Mouse (Mus musculus) embryonic facial prominence, embryonic 14.5 days (tissue): Measurements from ENCODE around the gene Hist1h2bp. TPM values are rescaled to one million over a fixed set of nuclear protein-coding genes. Genes with fewer than 3 reads are reported as not detected.
"Not testable (repeated sequence)": the region's sequence is repeated elsewhere in the genome, so short reads cannot be mapped to it uniquely, and the experiment has no call there.

Experiments
- ATAC-seq: fragments of 200-750 bp; cut with Nextera tagmentation; 2 replicates; pipeline ENCODE4 v1.8.0; 2017; ENCODE audit warnings: low read depth, moderate number of reproducible peaks, moderate TSS enrichment
- DNase-seq: peaks from one replicate; pipeline ENCODE4 v3.0.0-alpha.2; 2015; ENCODE audit warnings: low spot score
- H3K27ac ChIP-seq: fragments of 300-500 bp; sonication (generic); replicated peaks from 2 replicates; pipeline ENCODE4 v1.5.1; 2014; ENCODE audit warnings: low read depth, mild to moderate bottlenecking, low read length, moderate library complexity
- H3K27me3 ChIP-seq: fragments of 300-500 bp; sonication (generic); replicated peaks from 2 replicates; pipeline ENCODE4 v1.6.1; 2014; ENCODE audit warnings: low read length; ENCODE audit not compliant: control insufficient read depth, insufficient read depth
- H3K36me3 ChIP-seq: fragments of 300-500 bp; sonication (generic); 2 replicates; pipeline ENCODE4 v1.6.1; 2014; ENCODE audit warnings: low read length, mixed read lengths; ENCODE audit not compliant: control insufficient read depth, insufficient read depth
- H3K4me1 ChIP-seq: fragments of 300-500 bp; sonication (generic); 2 replicates; pipeline ENCODE4 v1.6.1; 2014; ENCODE audit warnings: antibody characterized with exemption, low read length; ENCODE audit not compliant: control insufficient read depth, insufficient read depth
- H3K4me2 ChIP-seq: fragments of 300-500 bp; sonication (generic); 2 replicates; pipeline ENCODE4 v1.6.1; 2014; ENCODE audit warnings: low read depth, mild to moderate bottlenecking, low read length, moderate library complexity, mixed read lengths
- H3K4me3 ChIP-seq: fragments of 300-500 bp; sonication (generic); 2 replicates; pipeline ENCODE4 v1.5.1; 2014; ENCODE audit warnings: low read depth, mild to moderate bottlenecking, low read length
- H3K9ac ChIP-seq: fragments of 300-500 bp; sonication (generic); 2 replicates; pipeline ENCODE4 v1.6.1; 2014; ENCODE audit warnings: low read depth, mild to moderate bottlenecking, low read length, moderate library complexity, mixed read lengths
- H3K9me3 ChIP-seq: fragments of 300-500 bp; sonication (generic); 2 replicates; pipeline ENCODE4 v1.6.1; 2016; ENCODE audit warnings: low read length; ENCODE audit not compliant: control insufficient read depth
- WGBS: fragments of 180-500 bp; shearing (Covaris S2); extraction: QIAGEN DNeasy Blood & Tissue Kit; methylation state at CpG from one replicate; pipeline ENCODE4 v1.1.7; 2014; 5-methylcytosine and 5-hydroxymethylcytosine counted together
- polyA plus RNA-seq: library from polyadenylated mRNA; unstranded; fragments of >200 nt; fragmentation: Nextera tagmentation; extraction: Ambion mirVana; gene quantifications from 2 replicates; pipeline ENCODE4 v1.2.1, GENCODE M21; 2014

The Hist1h2bp gene
- polyA plus RNA-seq: 0.56 and 0.61 TPM in 2 replicates

DNA sequence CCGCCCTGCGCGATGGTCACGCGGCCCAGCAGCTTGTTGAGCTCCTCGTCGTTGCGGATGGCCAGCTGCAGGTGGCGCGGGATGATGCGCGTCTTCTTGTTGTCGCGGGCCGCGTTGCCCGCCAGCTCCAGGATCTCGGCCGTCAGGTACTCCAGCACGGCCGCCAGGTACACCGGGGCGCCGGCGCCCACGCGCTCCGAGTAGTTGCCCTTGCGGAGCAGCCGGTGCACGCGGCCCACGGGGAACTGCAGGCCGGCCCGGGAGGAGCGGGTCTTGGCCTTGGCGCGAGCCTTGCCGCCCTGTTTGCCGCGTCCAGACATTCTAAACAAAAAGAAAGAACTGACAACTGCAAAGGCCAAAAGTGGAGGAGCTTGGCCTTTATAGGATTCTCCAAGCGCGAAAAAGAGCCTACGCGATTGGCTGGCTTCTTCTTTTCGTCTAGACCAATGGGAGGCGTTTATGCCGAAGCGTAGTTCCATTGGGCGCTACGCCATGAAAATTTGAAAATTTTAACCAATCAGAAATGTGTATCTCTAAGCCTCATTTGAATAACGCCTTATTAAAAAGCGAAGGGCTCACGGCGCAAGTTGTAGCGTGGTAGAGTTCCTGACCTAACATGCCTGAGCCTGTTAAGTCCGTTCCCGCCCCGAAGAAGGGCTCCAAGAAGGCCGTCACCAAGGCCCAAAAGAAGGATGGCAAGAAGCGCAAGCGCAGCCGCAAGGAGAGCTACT is at the start of gene Hist1h2bp, which contains the start of gene Hist1h2an:
TSS of gene Hist1h2bp (plus strand) at position 563 of the 731 bp plus-strand sequence.
TSS of gene Hist1h2an (minus strand) at position 320 of the 731 bp plus-strand sequence.
- ATAC-seq (peak; percentile 93), DNase-seq (peak; percentile 99)
- H3K4me3 ChIP-seq: peak within 1 kb of the TSS; percentile 36
- H3K27ac ChIP-seq: peak within 1 kb of the TSS; percentile 90
- peaks cover 38% of the 10 kb centered on the region for H3K4me1 ChIP-seq
- H3K9ac ChIP-seq: peak within 1 kb of the TSS; percentile 63
- H3K36me3 ChIP-seq, H3K9me3 ChIP-seq, H3K27me3 ChIP-seq: not testable (repeated sequence)
- under 1% methylated on average over 34 of the region's 63 CpGs for WGBS
- peak within 1 kb of the TSS; percentile 56 for H3K4me2 ChIP-seq

DNA sequence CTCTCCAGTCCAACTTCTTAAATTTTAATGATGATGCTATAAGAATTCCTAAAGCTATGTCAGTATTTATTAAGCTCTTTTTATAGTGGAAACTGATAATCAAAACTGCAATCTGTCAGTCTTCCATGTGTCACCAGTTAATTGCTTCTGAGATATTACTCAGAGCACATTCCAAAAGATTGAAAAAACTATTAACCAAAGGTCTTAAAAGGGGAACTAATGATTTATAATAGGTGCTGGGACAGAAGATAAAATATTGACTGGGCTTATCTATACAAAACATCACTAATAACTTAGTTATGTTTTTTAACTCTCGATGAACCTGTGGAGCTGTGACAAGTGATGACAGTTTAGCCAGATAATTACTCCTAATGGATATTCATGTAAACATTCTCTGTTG is 42.3 kb upstream of the Hist1h2bp start:
- H3K4me2 ChIP-seq: no peak overlapping the region
- no peak overlapping the region for H3K9ac ChIP-seq
- H3K27ac ChIP-seq: no peak overlapping the region
- no peak overlapping the region for H3K4me3 ChIP-seq
- H3K36me3 ChIP-seq: no peaks in the 10 kb centered on the region
- ATAC-seq (no peak), DNase-seq (no peak)
- no peaks in the 10 kb centered on the region for H3K9me3 ChIP-seq
- 87% methylated on average over 1 of the region's 1 CpGs for WGBS
- peaks cover 9% of the 10 kb centered on the region for H3K4me1 ChIP-seq
- no peaks in the 10 kb centered on the region for H3K27me3 ChIP-seq

DNA sequence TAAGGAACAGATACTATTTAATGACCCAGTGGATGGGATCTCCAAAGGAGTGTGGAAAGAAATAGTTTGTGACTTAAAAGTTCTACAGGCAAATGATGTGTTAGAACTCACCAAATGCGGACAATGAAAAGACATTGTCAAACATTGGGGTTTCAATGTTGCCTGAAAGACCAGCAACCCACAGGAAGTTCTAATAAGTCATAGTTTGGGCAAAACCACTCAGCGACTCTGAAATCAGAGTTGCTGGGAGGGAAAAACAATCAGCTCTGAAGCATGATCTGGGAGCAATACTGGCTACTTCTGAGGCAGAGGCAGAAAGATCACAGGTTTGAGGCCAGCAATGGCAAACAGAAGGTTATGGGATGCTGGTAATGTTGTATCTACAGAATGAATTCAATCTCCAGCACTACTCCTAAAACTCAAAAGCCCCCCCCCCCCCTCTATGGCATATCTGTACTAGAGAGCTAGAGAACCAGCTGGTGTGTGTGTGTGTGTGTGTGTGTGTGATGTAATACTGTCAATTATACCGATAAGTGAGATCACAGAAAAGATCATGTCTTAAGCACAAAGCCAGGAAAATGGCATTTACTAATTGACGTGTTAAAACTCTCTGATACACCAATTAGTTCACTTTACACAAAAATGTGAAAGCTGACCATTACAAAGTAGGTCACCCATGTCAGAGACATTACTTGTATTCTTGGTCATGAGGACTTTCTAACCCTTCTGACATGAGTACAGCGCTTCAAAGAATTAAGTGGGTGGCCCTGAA is 37.7 kb upstream of the Hist1h2bp start:
- Histone ChIP-seq H3K4me3 (peak overlapping the region; percentile 56), H3K4me1 (peaks cover 16% of the 10 kb centered on the region), H3K4me2 (peak overlapping the region; percentile 71), H3K36me3 (no peaks in the 10 kb centered on the region), H3K27me3 (no peaks in the 10 kb centered on the region), H3K9ac (peak overlapping the region; percentile 68), H3K9me3 (no peaks in the 10 kb centered on the region), H3K27ac (peak overlapping the region; percentile 97)
- WGBS: 5% methylated on average over 5 of the region's 5 CpGs
- DNase-seq (no peak), ATAC-seq (no peak)

DNA sequence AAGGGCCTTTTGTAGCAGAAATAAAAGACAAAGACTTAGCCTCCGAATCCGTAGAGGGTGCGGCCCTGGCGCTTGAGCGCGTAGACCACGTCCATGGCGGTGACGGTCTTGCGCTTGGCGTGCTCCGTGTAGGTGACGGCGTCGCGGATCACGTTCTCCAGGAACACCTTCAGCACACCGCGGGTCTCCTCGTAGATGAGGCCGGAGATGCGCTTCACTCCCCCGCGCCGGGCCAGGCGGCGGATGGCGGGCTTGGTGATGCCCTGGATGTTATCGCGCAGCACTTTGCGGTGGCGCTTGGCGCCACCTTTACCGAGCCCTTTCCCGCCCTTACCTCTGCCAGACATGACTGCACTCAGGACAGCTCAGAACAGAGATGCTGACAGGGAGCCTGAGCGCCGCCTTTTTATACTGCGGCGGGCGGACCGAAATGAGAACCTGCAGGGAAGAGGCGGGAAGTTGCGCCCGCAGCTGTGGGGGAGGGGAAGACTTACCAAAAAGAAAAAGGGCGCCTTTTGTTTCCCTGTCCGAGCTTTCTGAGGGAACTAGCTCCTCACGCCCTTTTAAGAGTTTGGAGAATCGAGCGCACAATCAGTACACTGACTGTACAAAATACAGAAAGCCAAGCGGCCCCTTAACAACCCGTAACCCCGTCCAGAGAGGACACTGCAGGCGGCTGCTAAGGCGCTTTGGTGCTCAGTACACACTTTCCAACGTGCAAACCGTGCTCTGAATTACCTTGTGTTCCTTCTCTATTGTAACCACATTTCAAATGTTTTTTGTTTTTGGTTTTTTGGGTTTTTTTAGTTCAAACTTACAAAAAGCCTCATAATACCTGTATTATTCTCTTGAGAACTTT is 36.9 kb upstream of the Hist1h2bp start, which contains the start of gene Hist1h4k:
TSS of gene Hist1h4k (minus strand) at position 347 of the 859 bp plus-strand sequence.
- ATAC-seq (peak; percentile 85), DNase-seq (peak; percentile 96)
- H3K4me1 ChIP-seq: peaks cover 16% of the 10 kb centered on the region
- H3K36me3 ChIP-seq, H3K9me3 ChIP-seq, H3K27me3 ChIP-seq: not testable (repeated sequence)
- H3K27ac ChIP-seq: peak within 1 kb of the TSS; percentile 97
- peak within 1 kb of the TSS; percentile 68 for H3K9ac ChIP-seq
- peak within 1 kb of the TSS; percentile 71 for H3K4me2 ChIP-seq
- H3K4me3 ChIP-seq: peak within 1 kb of the TSS; percentile 56
- under 1% methylated on average over 38 of the region's 56 CpGs for WGBS

DNA sequence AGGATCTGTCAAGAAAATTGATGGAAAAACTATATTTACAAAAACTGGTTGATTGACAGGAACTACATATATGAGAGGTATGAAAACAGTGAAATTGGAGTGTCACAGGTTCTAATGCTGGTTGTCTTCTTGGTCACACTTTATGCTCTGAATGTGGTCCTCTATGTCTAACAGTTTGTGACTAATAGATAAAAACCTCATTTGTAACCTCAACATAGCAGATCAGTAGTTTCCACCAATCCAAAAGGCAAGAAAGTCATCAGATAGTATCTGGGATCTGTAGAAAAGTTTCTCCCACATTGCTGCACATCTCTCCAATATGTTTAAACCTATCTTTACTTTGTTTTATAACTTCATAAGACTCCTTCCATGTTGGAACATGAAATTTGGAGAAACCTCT is 35.8 kb upstream of the Hist1h2bp start:
- no peak overlapping the region for H3K4me2 ChIP-seq
- H3K36me3 ChIP-seq: no peaks in the 10 kb centered on the region
- ATAC-seq (no peak), DNase-seq (no peak)
- H3K27me3 ChIP-seq: no peaks in the 10 kb centered on the region
- H3K4me1 ChIP-seq: peaks cover 16% of the 10 kb centered on the region
- no peak overlapping the region for H3K9ac ChIP-seq
- no peaks in the 10 kb centered on the region for H3K9me3 ChIP-seq
- no peak overlapping the region for H3K4me3 ChIP-seq
- H3K27ac ChIP-seq: peak overlapping the region; percentile 97; the same call in 1 of the 2 replicates

DNA sequence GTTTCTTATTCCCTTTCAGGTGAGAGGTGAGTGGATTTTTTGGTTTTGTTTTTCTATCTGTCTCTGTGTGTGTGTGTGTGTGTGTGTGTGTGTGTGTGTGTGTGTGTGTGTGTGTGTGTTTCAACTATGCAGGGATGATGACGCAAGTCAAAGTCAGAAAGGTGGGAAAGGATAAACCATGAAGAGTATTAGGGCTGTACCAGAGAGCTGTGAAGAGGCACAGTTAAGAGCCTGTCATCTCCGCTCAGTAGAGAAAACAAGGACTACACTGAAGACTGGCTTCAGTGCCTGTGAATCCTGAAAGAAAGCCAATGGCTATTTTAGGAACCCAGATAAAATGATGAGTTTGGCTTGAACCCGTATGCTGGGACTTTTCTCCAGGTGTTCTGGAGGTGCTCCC is 35.4 kb upstream of the Hist1h2bp start:
- Histone ChIP-seq H3K4me2 (peak overlapping the region; percentile 76; the same call in 1 of the 2 replicates), H3K4me1 (peaks cover 16% of the 10 kb centered on the region), H3K4me3 (no peak overlapping the region), H3K9ac (0 out of 2 replicates have a peak overlapping the region, but pooled peaks have one; percentile 70), H3K27me3 (no peaks in the 10 kb centered on the region), H3K36me3 (no peaks in the 10 kb centered on the region), H3K9me3 (no peaks in the 10 kb centered on the region), H3K27ac (peak overlapping the region; percentile 97)
- WGBS: 73% methylated on average over 3 of the region's 3 CpGs
- no peak for ATAC-seq
- no peak for DNase-seq

DNA sequence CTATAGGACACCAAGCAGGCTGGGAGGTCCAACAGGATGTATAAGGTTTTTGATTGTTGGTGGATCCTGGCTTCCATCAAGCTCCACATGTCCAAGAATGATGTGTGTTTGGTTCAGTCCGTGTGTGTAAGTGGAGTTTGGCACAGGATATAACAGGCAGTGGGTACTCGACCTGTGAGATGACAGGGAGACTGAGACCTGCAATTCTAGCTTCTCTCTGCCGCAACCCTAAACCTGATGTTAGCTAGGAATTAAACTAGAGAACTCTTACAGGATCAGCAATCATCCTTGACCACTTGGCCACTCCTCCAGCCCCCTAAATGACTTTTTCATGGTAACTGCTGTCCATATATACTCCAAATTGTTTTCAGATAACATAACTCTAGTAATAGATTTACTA is 34.9 kb upstream of the Hist1h2bp start:
- Histone ChIP-seq H3K9me3 (no peaks in the 10 kb centered on the region), H3K36me3 (no peaks in the 10 kb centered on the region), H3K27ac (peak overlapping the region; percentile 92), H3K4me2 (peak overlapping the region; percentile 76), H3K4me3 (peak overlapping the region; percentile 44), H3K4me1 (peaks cover 16% of the 10 kb centered on the region), H3K27me3 (no peaks in the 10 kb centered on the region), H3K9ac (peak overlapping the region; percentile 70)
- 33% methylated on average over 3 of the region's 3 CpGs for WGBS
- ATAC-seq (no peak), DNase-seq (no peak)

DNA sequence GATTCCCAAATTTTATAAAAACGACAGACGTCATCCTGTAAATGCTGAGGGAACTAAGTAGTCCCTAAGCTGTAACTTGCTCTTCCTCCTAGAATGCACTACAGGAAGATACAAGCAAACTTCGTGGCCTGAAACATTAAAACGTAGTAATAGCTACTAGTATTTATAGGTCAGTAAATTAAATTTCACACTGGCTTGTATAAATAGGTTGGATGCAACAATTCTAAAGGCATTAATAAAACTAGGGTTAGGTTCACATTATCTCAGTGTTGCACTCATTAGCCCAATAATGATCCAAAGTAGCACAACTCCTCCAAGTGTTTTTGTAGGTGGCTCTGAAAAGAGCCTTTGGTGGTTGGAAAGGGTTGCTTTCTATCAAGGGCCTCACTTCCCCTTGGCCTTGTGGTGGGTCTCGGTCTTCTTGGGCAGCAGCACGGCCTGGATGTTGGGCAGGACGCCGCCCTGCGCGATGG is 34.2 kb upstream of the Hist1h2bp start:
- ATAC-seq (no peak), DNase-seq (no peak)
- WGBS: 2% methylated on average over 8 of the region's 10 CpGs
- no peaks in the 10 kb centered on the region for H3K27me3 ChIP-seq
- peak overlapping the region; percentile 92 for H3K27ac ChIP-seq
- no peaks in the 10 kb centered on the region for H3K9me3 ChIP-seq
- H3K36me3 ChIP-seq: no peaks in the 10 kb centered on the region
- peaks cover 16% of the 10 kb centered on the region for H3K4me1 ChIP-seq
- H3K4me2 ChIP-seq: peak overlapping the region; percentile 76
- peak overlapping the region; percentile 44 for H3K4me3 ChIP-seq
- H3K9ac ChIP-seq: peak overlapping the region; percentile 70
